Mouse (Mus musculus): ENCODE results near the gene Actg2. TPM values are rescaled to one million over a fixed set of nuclear protein-coding genes. Genes with fewer than 3 reads are reported as not detected.

Gene Actg2
- polyA plus RNA-seq, 1 experiment = not detected

DNA sequence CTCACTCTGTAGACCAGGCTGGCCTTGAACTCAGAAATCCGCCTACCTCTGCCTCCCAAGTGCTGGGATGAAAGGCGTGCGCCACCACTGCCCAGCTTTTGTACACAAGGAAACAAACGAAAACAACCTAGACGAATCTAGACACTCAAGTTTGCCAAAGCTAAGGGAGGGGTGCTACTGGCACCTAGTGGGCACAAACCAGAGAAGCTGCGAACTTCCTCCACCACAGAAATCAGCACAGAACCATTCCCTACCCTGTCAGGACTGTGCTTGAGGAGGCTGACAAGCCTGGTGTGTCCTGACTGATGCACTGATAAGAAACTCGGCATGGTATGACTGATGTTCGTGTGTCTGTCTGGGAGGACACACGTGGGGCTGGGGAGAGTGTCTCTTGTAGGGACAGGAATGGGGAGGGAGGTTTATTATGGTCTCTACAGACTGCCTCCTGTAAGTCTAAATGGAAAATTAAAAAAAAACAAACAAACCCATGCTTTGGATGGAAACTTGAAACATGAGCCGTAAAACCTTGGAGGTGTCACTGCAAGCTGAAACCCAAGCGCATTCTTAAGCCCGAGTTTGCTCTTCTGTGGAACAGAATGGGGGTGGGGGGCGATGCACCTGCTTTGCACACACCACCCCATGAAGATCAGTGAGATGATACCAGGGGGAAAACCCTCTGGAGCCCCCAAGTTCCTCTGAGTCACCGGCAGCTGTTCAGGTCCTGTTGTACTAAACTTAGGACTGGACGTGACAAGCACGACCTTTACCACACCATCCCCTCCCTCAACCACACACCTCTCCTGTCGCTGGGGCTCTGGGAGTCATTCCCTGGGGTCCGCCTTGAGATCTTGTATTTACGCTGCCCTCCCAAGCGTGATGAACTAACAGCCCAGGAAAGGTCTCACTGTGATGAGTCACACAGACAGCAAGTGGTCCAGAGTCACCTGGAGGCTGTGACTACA lies 33.1 kb upstream of the Actg2 start:
- Histone ChIP-seq H3K36me3 (replicated peaks; ENCODE audit: low read length) (peaks cover 61% of the 10 kb centered on the region), H3K4me3 (replicated peaks) (no peak overlapping the region), H3K4me1 (peaks cover 39% of the 10 kb centered on the region), H3K27me3 (replicated peaks) (peaks cover 4% of the 10 kb centered on the region), H3K9me3 (no peaks in the 10 kb centered on the region)
- TF ChIP-seq FLI1 (IDR thresholded peaks at IDR 0.05; ENCODE audit: low read length) = no peak
- TF ChIP-seq GATA1 (IDR thresholded peaks at IDR 0.05; ENCODE audit: borderline replicate concordance, low read length) = no peak

DNA sequence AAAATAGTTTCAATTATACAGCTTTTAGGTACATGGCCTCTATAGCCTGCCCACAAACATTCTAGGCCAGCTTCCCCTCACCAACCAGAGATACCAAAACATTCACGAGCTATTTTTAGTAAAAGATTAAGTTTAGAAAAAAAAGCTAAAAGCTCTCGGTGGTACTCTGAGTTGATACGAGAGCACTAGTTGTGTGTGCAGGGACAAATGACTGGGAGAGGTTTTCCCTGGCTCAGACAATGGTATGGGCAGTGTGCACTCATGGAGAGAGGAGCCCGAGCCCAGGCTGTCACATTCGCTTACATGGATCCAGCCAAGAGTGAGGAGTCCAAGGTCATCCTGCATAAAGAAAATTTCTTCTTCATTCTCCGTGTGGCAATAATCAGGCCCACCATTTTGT lies 19.9 kb upstream of the Actg2 start:
- Histone ChIP-seq H3K4me1 (no peaks in the 10 kb centered on the region), H3K27me3 (replicated peaks) (no peaks in the 10 kb centered on the region), H3K36me3 (replicated peaks; ENCODE audit: low read length) (peaks cover 92% of the 10 kb centered on the region), H3K4me3 (replicated peaks) (no peak overlapping the region), H3K9me3 (no peaks in the 10 kb centered on the region)
- TF ChIP-seq GATA1 (IDR thresholded peaks at IDR 0.05; ENCODE audit: borderline replicate concordance, low read length) = no peak
- TF ChIP-seq FLI1 (IDR thresholded peaks at IDR 0.05; ENCODE audit: low read length) = no peak

GRCm38 (mm10) chr6:83548346-83548745 lies 12.3 kb upstream of the Actg2 start:
- Histone ChIP-seq H3K36me3 (replicated peaks; ENCODE audit: low read length) (peaks cover 71% of the 10 kb centered on the region), H3K9me3 (peaks cover 4% of the 10 kb centered on the region; the same call in 1 of the 2 replicates), H3K4me3 (replicated peaks) (no peak overlapping the region), H3K4me1 (no peaks in the 10 kb centered on the region), H3K27me3 (replicated peaks) (no peaks in the 10 kb centered on the region)
- TF ChIP-seq FLI1 (IDR thresholded peaks at IDR 0.05; ENCODE audit: low read length) (no peak), GATA1 (IDR thresholded peaks at IDR 0.05; ENCODE audit: borderline replicate concordance, low read length) (no peak)

- H3K9me3 ChIP-seq = peaks cover 4% of the 10 kb centered on the region; the same call in 1 of the 2 replicates
- no peak overlapping the region for H3K4me3 ChIP-seq (replicated peaks)
- H3K36me3 ChIP-seq (replicated peaks; ENCODE audit: low read length) = peaks cover 69% of the 10 kb centered on the region
- H3K27me3 ChIP-seq (replicated peaks) = no peaks in the 10 kb centered on the region
- TF ChIP-seq FLI1 (IDR thresholded peaks at IDR 0.05; ENCODE audit: low read length) = no peak
- no peak for TF ChIP-seq GATA1 (IDR thresholded peaks at IDR 0.05; ENCODE audit: borderline replicate concordance, low read length)
- H3K4me1 ChIP-seq = peaks cover 5% of the 10 kb centered on the region
Observed at GRCm38 (mm10) chr6:83545778-83546177, 9.7 kb upstream of the Actg2 start.

DNA sequence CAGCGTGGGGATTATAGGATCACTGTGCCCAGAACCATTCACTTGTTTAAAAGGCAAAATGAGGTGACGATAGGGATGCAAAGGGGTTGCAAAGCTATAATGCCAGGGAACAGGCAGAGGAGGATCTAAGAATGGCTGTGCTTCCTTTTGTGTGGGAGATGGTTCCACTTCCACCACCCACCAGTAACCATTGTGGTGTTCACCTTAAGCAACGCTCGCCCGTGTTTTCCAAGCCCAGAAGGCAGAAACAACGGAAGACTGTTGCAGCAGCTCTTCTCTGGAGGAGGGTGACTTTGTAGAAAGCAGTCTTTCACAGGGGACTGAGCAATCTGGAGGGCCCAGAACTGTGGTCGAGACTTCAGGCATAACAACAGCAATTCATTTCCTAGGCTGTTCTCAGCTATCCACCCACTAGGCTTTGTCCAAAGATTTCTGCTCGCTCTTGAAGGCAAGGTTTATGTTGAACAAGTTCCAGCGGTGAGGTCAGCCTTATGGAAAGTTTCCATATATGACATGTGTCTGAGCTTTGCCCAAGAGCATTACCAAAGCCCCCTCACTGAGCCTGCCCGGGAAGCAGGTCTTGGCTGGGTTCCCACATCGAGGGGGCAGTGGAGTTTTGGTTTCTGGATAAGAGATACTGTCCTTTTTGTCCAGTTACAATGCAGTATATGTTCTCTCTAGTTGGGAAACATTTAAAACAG lies 5.8 kb upstream of the Actg2 start:
- no peak overlapping the region for H3K4me3 ChIP-seq (replicated peaks)
- no peak for TF ChIP-seq FLI1 (IDR thresholded peaks at IDR 0.05; ENCODE audit: low read length)
- no peak for TF ChIP-seq GATA1 (IDR thresholded peaks at IDR 0.05; ENCODE audit: borderline replicate concordance, low read length)
- peaks cover 16% of the 10 kb centered on the region for H3K4me1 ChIP-seq
- peaks cover 6% of the 10 kb centered on the region for H3K27me3 ChIP-seq (replicated peaks)
- H3K36me3 ChIP-seq (replicated peaks; ENCODE audit: low read length) = peaks cover 53% of the 10 kb centered on the region
- H3K9me3 ChIP-seq = no peaks in the 10 kb centered on the region

GRCm38 (mm10) chr6:83540017-83540416 lies 4.0 kb upstream of the Actg2 start:
- H3K36me3 ChIP-seq (replicated peaks; ENCODE audit: low read length) = peaks cover 34% of the 10 kb centered on the region
- H3K4me1 ChIP-seq = peaks cover 20% of the 10 kb centered on the region
- H3K9me3 ChIP-seq = no peaks in the 10 kb centered on the region
- no peak overlapping the region for H3K4me3 ChIP-seq (replicated peaks)
- H3K27me3 ChIP-seq (replicated peaks) = peaks cover 20% of the 10 kb centered on the region
- TF ChIP-seq FLI1 (IDR thresholded peaks at IDR 0.05; ENCODE audit: low read length) (no peak), GATA1 (IDR thresholded peaks at IDR 0.05; ENCODE audit: borderline replicate concordance, low read length) (no peak)

- Histone ChIP-seq H3K27me3 (replicated peaks) (peaks cover 47% of the 10 kb centered on the region), H3K36me3 (replicated peaks; ENCODE audit: low read length) (peaks cover 3% of the 10 kb centered on the region), H3K4me1 (peaks cover 16% of the 10 kb centered on the region), H3K4me3 (replicated peaks) (no peak overlapping the region), H3K9me3 (no peaks in the 10 kb centered on the region)
- TF ChIP-seq FLI1 (IDR thresholded peaks at IDR 0.05; ENCODE audit: low read length) (no peak), GATA1 (IDR thresholded peaks at IDR 0.05; ENCODE audit: borderline replicate concordance, low read length) (no peak)
Observed at GRCm38 (mm10) chr6:83536795-83537059, 662 bp upstream of the Actg2 start.

DNA sequence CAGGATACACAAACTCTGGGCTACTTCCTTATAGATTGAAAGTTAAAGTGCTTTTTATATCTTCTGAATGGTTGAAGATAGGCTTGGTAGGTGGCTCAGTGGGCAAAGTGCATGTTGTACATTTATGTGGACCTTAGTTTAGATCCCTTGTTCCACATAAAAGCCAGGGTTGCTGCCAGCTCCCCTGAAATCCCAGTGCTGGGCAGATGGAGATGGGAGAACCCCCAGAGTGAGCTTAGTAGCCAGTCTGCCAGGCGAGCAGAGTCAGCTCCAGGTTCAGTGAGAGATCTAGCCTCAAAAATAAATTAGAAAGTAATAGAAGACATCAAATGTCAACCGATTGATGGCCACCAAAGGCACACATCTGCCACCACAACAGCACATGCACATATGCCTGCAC lies 3.5 kb downstream of the Actg2 start:
- H3K9me3 ChIP-seq = 0 out of 2 replicates have a peak, but pooled peaks cover 4% of the 10 kb centered on the region
- H3K4me3 ChIP-seq (replicated peaks) = no peak overlapping the region
- H3K4me1 ChIP-seq = peaks cover 3% of the 10 kb centered on the region; the same call in 1 of the 2 replicates
- TF ChIP-seq FLI1 (IDR thresholded peaks at IDR 0.05; ENCODE audit: low read length) (no peak), GATA1 (IDR thresholded peaks at IDR 0.05; ENCODE audit: borderline replicate concordance, low read length) (no peak)
- H3K36me3 ChIP-seq (replicated peaks; ENCODE audit: low read length) = no peaks in the 10 kb centered on the region
- H3K27me3 ChIP-seq (replicated peaks) = peaks cover 52% of the 10 kb centered on the region

- Histone ChIP-seq H3K36me3 (replicated peaks; ENCODE audit: low read length) (no peaks in the 10 kb centered on the region), H3K27me3 (replicated peaks) (peaks cover 27% of the 10 kb centered on the region), H3K4me1 (peaks cover 28% of the 10 kb centered on the region), H3K9me3 (peaks cover 20% of the 10 kb centered on the region), H3K4me3 (replicated peaks) (no peak overlapping the region)
- TF ChIP-seq GATA1 (IDR thresholded peaks at IDR 0.05; ENCODE audit: borderline replicate concordance, low read length) (no peak), FLI1 (IDR thresholded peaks at IDR 0.05; ENCODE audit: low read length) (no peak)
Observed at GRCm38 (mm10) chr6:83523194-83523593, 12.9 kb downstream of the Actg2 start.

DNA sequence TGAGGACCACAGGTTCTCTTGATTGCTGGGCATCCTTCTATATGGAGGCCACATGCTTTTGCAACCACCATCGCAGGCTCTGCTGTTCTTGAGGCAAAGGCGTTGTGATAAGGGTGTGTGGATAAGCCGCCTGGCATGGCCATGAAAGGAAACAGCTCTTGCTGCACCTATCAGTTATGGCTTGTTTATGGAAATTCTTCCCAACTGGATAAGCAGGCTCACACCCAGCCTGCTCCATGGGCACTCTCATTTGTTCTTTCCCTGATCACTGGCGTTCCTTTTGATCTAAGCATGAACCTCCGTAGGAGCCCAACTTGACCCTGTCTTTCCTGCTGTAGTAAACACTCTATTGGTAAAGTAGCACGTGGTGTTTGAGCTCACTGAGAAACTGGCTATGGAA lies 14.3 kb downstream of the Actg2 start:
- Histone ChIP-seq H3K36me3 (replicated peaks; ENCODE audit: low read length) (no peaks in the 10 kb centered on the region), H3K27me3 (replicated peaks) (peaks cover 22% of the 10 kb centered on the region), H3K4me3 (replicated peaks) (no peak overlapping the region), H3K9me3 (peaks cover 19% of the 10 kb centered on the region), H3K4me1 (peaks cover 29% of the 10 kb centered on the region)
- TF ChIP-seq GATA1 (IDR thresholded peaks at IDR 0.05; ENCODE audit: borderline replicate concordance, low read length) = no peak
- no peak for TF ChIP-seq FLI1 (IDR thresholded peaks at IDR 0.05; ENCODE audit: low read length)
